Mouse (Mus musculus): ENCODE results near the gene Bank1. TPM values are rescaled to one million over a fixed set of nuclear protein-coding genes. Genes with fewer than 3 reads are reported as not detected.

Gene Bank1
- polyA plus RNA-seq, 1 experiment: 0.47 TPM

GRCm38 (mm10) chr3:136048026-136048425 lies 277.8 kb downstream of the Bank1 start:
- H3K27me3 ChIP-seq (ENCODE audit: control insufficient read depth, insufficient read depth, low read length): no peaks in the 10 kb centered on the region
- no peaks in the 10 kb centered on the region for H3K4me1 ChIP-seq (ENCODE audit: control insufficient read depth, insufficient read depth, insufficient read length, low read length)
- WGBS: 68% methylated on average over 4 of the region's 4 CpGs
- H3K36me3 ChIP-seq (ENCODE audit: control insufficient read depth, insufficient read depth, low read length): no peaks in the 10 kb centered on the region
- TF ChIP-seq POLR2A (IDR thresholded peaks at IDR 0.05; ENCODE audit: low read depth, low read length): no peak
- TF ChIP-seq CTCF (IDR thresholded peaks at IDR 0.05; ENCODE audit: extremely low read depth, insufficient read length, insufficient replicate concordance, low read depth, low read length): no peak
- H3K4me3 ChIP-seq (ENCODE audit: low read depth, low read length): no peak overlapping the region
- no peak overlapping the region for H3K27ac ChIP-seq (ENCODE audit: insufficient read depth, low read depth, low read length)

GRCm38 (mm10) chr3:136045381-136045780 lies 280.5 kb downstream of the Bank1 start:
- TF ChIP-seq CTCF (IDR thresholded peaks at IDR 0.05; ENCODE audit: extremely low read depth, insufficient read length, insufficient replicate concordance, low read depth, low read length) (no peak), POLR2A (IDR thresholded peaks at IDR 0.05; ENCODE audit: low read depth, low read length) (no peak)
- Histone ChIP-seq H3K27ac (ENCODE audit: insufficient read depth, low read depth, low read length) (no peak overlapping the region), H3K4me3 (ENCODE audit: low read depth, low read length) (no peak overlapping the region), H3K4me1 (ENCODE audit: control insufficient read depth, insufficient read depth, insufficient read length, low read length) (no peaks in the 10 kb centered on the region), H3K27me3 (ENCODE audit: control insufficient read depth, insufficient read depth, low read length) (no peaks in the 10 kb centered on the region), H3K36me3 (ENCODE audit: control insufficient read depth, insufficient read depth, low read length) (no peaks in the 10 kb centered on the region)
- WGBS: 85% methylated on average over 2 of the region's 2 CpGs

GRCm38 (mm10) chr3:136040041-136040440 lies 285.8 kb downstream of the Bank1 start:
- 90% methylated on average over 2 of the region's 2 CpGs for WGBS
- Histone ChIP-seq H3K27me3 (ENCODE audit: control insufficient read depth, insufficient read depth, low read length) (no peaks in the 10 kb centered on the region), H3K27ac (ENCODE audit: insufficient read depth, low read depth, low read length) (no peak overlapping the region), H3K4me1 (ENCODE audit: control insufficient read depth, insufficient read depth, insufficient read length, low read length) (no peaks in the 10 kb centered on the region), H3K4me3 (ENCODE audit: low read depth, low read length) (no peak overlapping the region), H3K36me3 (ENCODE audit: control insufficient read depth, insufficient read depth, low read length) (no peaks in the 10 kb centered on the region)
- TF ChIP-seq CTCF (IDR thresholded peaks at IDR 0.05; ENCODE audit: extremely low read depth, insufficient read length, insufficient replicate concordance, low read depth, low read length) (no peak), POLR2A (IDR thresholded peaks at IDR 0.05; ENCODE audit: low read depth, low read length) (no peak)

- H3K4me3 ChIP-seq (ENCODE audit: low read depth, low read length): no peak overlapping the region
Measured at GRCm38 (mm10) chr3:136039446-136039845, 286.4 kb downstream of the Bank1 start.

GRCm38 (mm10) chr3:136037254-136037653 lies 288.6 kb downstream of the Bank1 start:
- Histone ChIP-seq H3K36me3 (ENCODE audit: control insufficient read depth, insufficient read depth, low read length) (no peaks in the 10 kb centered on the region), H3K27ac (ENCODE audit: insufficient read depth, low read depth, low read length) (no peak overlapping the region), H3K27me3 (ENCODE audit: control insufficient read depth, insufficient read depth, low read length) (no peaks in the 10 kb centered on the region), H3K4me3 (ENCODE audit: low read depth, low read length) (no peak overlapping the region), H3K4me1 (ENCODE audit: control insufficient read depth, insufficient read depth, insufficient read length, low read length) (no peaks in the 10 kb centered on the region)
- 52% methylated on average over 3 of the region's 3 CpGs for WGBS
- no peak for TF ChIP-seq POLR2A (IDR thresholded peaks at IDR 0.05; ENCODE audit: low read depth, low read length)
- TF ChIP-seq CTCF (IDR thresholded peaks at IDR 0.05; ENCODE audit: extremely low read depth, insufficient read length, insufficient replicate concordance, low read depth, low read length): no peak

More at GRCm38 (mm10) chr3:136039446-136039845, 286.4 kb downstream of the Bank1 start:
- no peak overlapping the region for H3K27ac ChIP-seq (ENCODE audit: insufficient read depth, low read depth, low read length)
- no peaks in the 10 kb centered on the region for H3K4me1 ChIP-seq (ENCODE audit: control insufficient read depth, insufficient read depth, insufficient read length, low read length)
- no peak for TF ChIP-seq POLR2A (IDR thresholded peaks at IDR 0.05; ENCODE audit: low read depth, low read length)
- no peak for TF ChIP-seq CTCF (IDR thresholded peaks at IDR 0.05; ENCODE audit: extremely low read depth, insufficient read length, insufficient replicate concordance, low read depth, low read length)
- H3K36me3 ChIP-seq (ENCODE audit: control insufficient read depth, insufficient read depth, low read length): no peaks in the 10 kb centered on the region
- WGBS: 88% methylated on average over 6 of the region's 6 CpGs
- no peaks in the 10 kb centered on the region for H3K27me3 ChIP-seq (ENCODE audit: control insufficient read depth, insufficient read depth, low read length)

GRCm38 (mm10) chr3:136035784-136036183 lies 290.1 kb downstream of the Bank1 start:
- Histone ChIP-seq H3K4me3 (ENCODE audit: low read depth, low read length) (no peak overlapping the region), H3K4me1 (ENCODE audit: control insufficient read depth, insufficient read depth, insufficient read length, low read length) (no peaks in the 10 kb centered on the region), H3K27ac (ENCODE audit: insufficient read depth, low read depth, low read length) (no peak overlapping the region), H3K36me3 (ENCODE audit: control insufficient read depth, insufficient read depth, low read length) (no peaks in the 10 kb centered on the region), H3K27me3 (ENCODE audit: control insufficient read depth, insufficient read depth, low read length) (no peaks in the 10 kb centered on the region)
- TF ChIP-seq CTCF (IDR thresholded peaks at IDR 0.05; ENCODE audit: extremely low read depth, insufficient read length, insufficient replicate concordance, low read depth, low read length): no peak
- TF ChIP-seq POLR2A (IDR thresholded peaks at IDR 0.05; ENCODE audit: low read depth, low read length): no peak
- 34% methylated on average over 1 of the region's 1 CpGs for WGBS

GRCm38 (mm10) chr3:136024876-136025275 lies 301.0 kb downstream of the Bank1 start:
- Histone ChIP-seq H3K27ac (ENCODE audit: insufficient read depth, low read depth, low read length) (no peak overlapping the region), H3K4me3 (ENCODE audit: low read depth, low read length) (no peak overlapping the region), H3K36me3 (ENCODE audit: control insufficient read depth, insufficient read depth, low read length) (no peaks in the 10 kb centered on the region), H3K4me1 (ENCODE audit: control insufficient read depth, insufficient read depth, insufficient read length, low read length) (no peaks in the 10 kb centered on the region), H3K27me3 (ENCODE audit: control insufficient read depth, insufficient read depth, low read length) (no peaks in the 10 kb centered on the region)
- TF ChIP-seq POLR2A (IDR thresholded peaks at IDR 0.05; ENCODE audit: low read depth, low read length) (no peak), CTCF (IDR thresholded peaks at IDR 0.05; ENCODE audit: extremely low read depth, insufficient read length, insufficient replicate concordance, low read depth, low read length) (no peak)
- 78% methylated on average over 2 of the region's 2 CpGs for WGBS
